Mouse (Mus musculus): ENCODE results near the gene Pcgf6. TPM values are rescaled to one million over a fixed set of nuclear protein-coding genes. Genes with fewer than 3 reads are reported as not detected.

The Pcgf6 gene
- polyA plus RNA-seq, 1 experiment = not detected

DNA sequence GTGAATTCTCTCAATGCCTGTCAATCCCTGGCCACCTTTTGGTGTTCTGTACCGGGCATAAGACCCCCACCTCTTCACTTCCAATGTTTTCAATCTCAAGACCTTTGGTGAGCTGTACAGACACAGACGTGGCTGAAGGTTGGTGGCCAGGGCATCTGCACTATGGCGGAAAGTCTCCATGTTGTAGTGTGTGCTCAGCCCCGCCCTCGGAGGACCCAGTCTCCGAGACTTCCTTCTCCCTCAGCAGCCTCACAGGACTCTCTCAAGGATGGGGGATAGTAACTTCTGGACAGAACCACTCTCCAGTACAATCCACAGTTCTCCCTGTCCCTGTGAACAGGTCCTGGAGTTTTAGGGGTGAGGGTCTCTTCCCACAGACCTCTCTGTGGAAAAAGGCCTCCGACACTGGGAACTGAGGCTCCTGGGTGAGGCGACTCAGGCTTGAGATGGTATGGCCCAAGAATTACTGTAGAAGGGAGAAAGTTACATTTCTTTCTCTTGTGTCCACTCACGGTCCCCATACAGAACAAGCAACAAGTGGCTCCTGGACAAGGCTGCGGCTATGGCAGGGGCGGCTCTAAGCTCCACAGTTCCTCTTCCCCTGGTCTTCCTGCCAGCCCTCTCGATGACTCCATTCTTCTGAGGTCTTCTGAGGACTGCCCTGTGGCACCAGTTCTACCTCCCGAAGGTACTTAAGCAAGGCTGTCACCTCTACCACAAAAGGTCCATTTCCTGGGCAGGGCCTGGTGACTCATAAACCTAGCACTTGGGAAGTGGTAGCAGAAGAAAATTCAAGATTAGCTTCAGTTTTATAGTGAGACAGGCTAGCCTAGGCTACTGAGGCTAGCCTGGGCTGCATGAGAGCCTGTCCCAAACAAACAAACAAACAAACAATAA lies 65.7 kb downstream of the Pcgf6 start:
- TF ChIP-seq POLR2A (IDR thresholded peaks at IDR 0.05; ENCODE audit: insufficient read depth, low read depth, low read length) (no peak), CTCF (IDR thresholded peaks at IDR 0.05; ENCODE audit: insufficient read depth, low read depth, low read length) (no peak)
- Histone ChIP-seq H3K27ac (ENCODE audit: insufficient read depth, low read depth, low read length) (no peak overlapping the region), H3K4me3 (ENCODE audit: insufficient read depth, low read depth, low read length) (no peak overlapping the region), H3K4me1 (ENCODE audit: control insufficient read depth, insufficient read depth, low read length) (peaks cover 21% of the 10 kb centered on the region)
- 89% methylated on average over 13 of the region's 13 CpGs for WGBS

DNA sequence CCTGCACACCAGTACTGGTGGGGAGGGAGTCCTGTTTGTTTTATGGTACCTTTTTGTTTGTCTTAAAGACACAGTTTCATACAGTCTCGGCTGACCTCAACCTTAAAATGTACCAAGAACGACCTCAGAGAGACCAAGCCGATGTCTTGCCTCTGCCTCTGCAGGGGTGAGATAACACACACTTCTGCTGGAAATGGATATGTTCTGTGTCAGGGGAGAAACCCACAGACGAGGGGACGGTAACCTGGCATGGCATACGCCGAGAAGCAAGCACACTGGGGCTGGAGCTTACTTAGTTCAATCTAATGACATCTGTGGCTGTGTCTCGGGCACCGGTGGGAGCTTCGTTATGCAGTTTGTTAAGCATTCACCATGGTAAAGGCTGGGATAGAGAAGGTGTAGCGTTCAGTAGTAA lies 66.7 kb downstream of the Pcgf6 start:
- WGBS = 64% methylated on average over 11 of the region's 11 CpGs
- Histone ChIP-seq H3K27ac (ENCODE audit: insufficient read depth, low read depth, low read length) (no peak overlapping the region), H3K4me3 (ENCODE audit: insufficient read depth, low read depth, low read length) (no peak overlapping the region), H3K4me1 (ENCODE audit: control insufficient read depth, insufficient read depth, low read length) (peaks cover 22% of the 10 kb centered on the region)
- no peak for TF ChIP-seq CTCF (IDR thresholded peaks at IDR 0.05; ENCODE audit: insufficient read depth, low read depth, low read length)

Other genes with a start within 250 kb of the Pcgf6 start
- gene Ina, start 36.2 kb downstream of the Pcgf6 start, polyA plus RNA-seq (2012; ENCODE audit: insufficient read depth, insufficient read length, low replicate concordance, missing spikeins) = not detected in 2 replicates
- not detected in 2 replicates for gene Nt5c2, start 35.8 kb downstream of the Pcgf6 start, polyA plus RNA-seq (2012; ENCODE audit: insufficient read depth, insufficient read length, low replicate concordance, missing spikeins)
- not detected in 2 replicates for gene Taf5, start 16.8 kb upstream of the Pcgf6 start, polyA plus RNA-seq (2012; ENCODE audit: insufficient read depth, insufficient read length, low replicate concordance, missing spikeins)
- gene Usmg5, start 39.7 kb upstream of the Pcgf6 start, polyA plus RNA-seq (2012; ENCODE audit: insufficient read depth, insufficient read length, low replicate concordance, missing spikeins) = not detected in 2 replicates
- gene Pdcd11, start 39.9 kb upstream of the Pcgf6 start, polyA plus RNA-seq (2012; ENCODE audit: insufficient read depth, insufficient read length, low replicate concordance, missing spikeins) = not detected in 2 replicates
- not detected in 2 replicates for gene Calhm2, start 87.4 kb upstream of the Pcgf6 start, polyA plus RNA-seq (2012; ENCODE audit: insufficient read depth, insufficient read length, low replicate concordance, missing spikeins)
- not detected in 2 replicates for gene Calhm1, start 93.3 kb upstream of the Pcgf6 start, polyA plus RNA-seq (2012; ENCODE audit: insufficient read depth, insufficient read length, low replicate concordance, missing spikeins)
- not detected in 2 replicates for gene Calhm3, start 106.9 kb upstream of the Pcgf6 start, polyA plus RNA-seq (2012; ENCODE audit: insufficient read depth, insufficient read length, low replicate concordance, missing spikeins)
- not detected in 2 replicates for gene Neurl1a, start 127.9 kb upstream of the Pcgf6 start, polyA plus RNA-seq (2012; ENCODE audit: insufficient read depth, insufficient read length, low replicate concordance, missing spikeins)